Mouse (Mus musculus) intestine, postnatal 0 days (tissue): ENCODE results near the gene Padi3. TPM values are rescaled to one million over a fixed set of nuclear protein-coding genes. Genes with fewer than 3 reads are reported as not detected.

ENCODE experiments used
- ATAC-seq: fragments of 200-750 bp; cut with Nextera tagmentation; 2 replicates; pipeline ENCODE4 v1.8.0; 2017; ENCODE audit warnings: mild to moderate bottlenecking, moderate TSS enrichment, moderate library complexity
- H3K27ac ChIP-seq: fragments of 300-500 bp; sonication (generic); 2 replicates; pipeline ENCODE4 v1.5.1; 2014; ENCODE audit warnings: mild to moderate bottlenecking, low read depth, low read length, moderate library complexity
- H3K27me3 ChIP-seq: fragments of 300-500 bp; sonication (generic); replicated peaks from 2 replicates; pipeline ENCODE4 v1.6.1; 2014; ENCODE audit warnings: low read length, mixed read lengths; ENCODE audit not compliant: control insufficient read depth, insufficient read depth
- H3K36me3 ChIP-seq: fragments of 300-500 bp; sonication (generic); 2 replicates; pipeline ENCODE4 v1.6.1; 2014; ENCODE audit warnings: mild to moderate bottlenecking, moderate library complexity; ENCODE audit not compliant: control insufficient read depth, insufficient read depth
- H3K4me1 ChIP-seq: fragments of 300-500 bp; sonication (generic); replicated peaks from 2 replicates; pipeline ENCODE4 v1.6.1; 2014; ENCODE audit warnings: antibody characterized with exemption, low read length, mixed read lengths; ENCODE audit not compliant: control insufficient read depth, insufficient read depth
- H3K4me2 ChIP-seq: fragments of 300-500 bp; sonication (generic); replicated peaks from 2 replicates; pipeline ENCODE4 v1.6.1; 2014; ENCODE audit warnings: low read depth, mild to moderate bottlenecking, moderate library complexity
- H3K4me3 ChIP-seq: fragments of 300-500 bp; sonication (generic); 2 replicates; pipeline ENCODE4 v1.5.1; 2014; ENCODE audit warnings: low read depth, low read length
- H3K9ac ChIP-seq: fragments of 300-500 bp; sonication (generic); 2 replicates; pipeline ENCODE4 v1.6.1; 2014; ENCODE audit warnings: mild to moderate bottlenecking, low read depth, low read length
- H3K9me3 ChIP-seq: fragments of 300-500 bp; sonication (generic); 2 replicates; pipeline ENCODE4 v1.6.1; 2016; ENCODE audit warnings: mixed run types; ENCODE audit not compliant: control insufficient read depth
- CTCF ChIP-seq: sonication (generic); IDR thresholded peaks from 2 replicates; pipeline ENCODE4 v1.5.1; 2016; ENCODE audit warnings: low read depth, mild to moderate bottlenecking, control low read depth, antibody characterized with exemption, moderate library complexity
- WGBS: fragments of 180-500 bp; shearing (Covaris S2); extraction: QIAGEN DNeasy Blood & Tissue Kit; methylation state at CpG from one replicate; pipeline ENCODE4 v1.1.7; 2014; 5-methylcytosine and 5-hydroxymethylcytosine counted together
- polyA plus RNA-seq: library from polyadenylated mRNA; unstranded; fragments of >200 nt; fragmentation: Nextera tagmentation; extraction: Ambion mirVana; gene quantifications from 2 replicates; pipeline ENCODE4 v1.2.1, GENCODE M21; 2015

Padi3 gene
- 0.83 and 0.85 TPM in 2 replicates for polyA plus RNA-seq

DNA sequence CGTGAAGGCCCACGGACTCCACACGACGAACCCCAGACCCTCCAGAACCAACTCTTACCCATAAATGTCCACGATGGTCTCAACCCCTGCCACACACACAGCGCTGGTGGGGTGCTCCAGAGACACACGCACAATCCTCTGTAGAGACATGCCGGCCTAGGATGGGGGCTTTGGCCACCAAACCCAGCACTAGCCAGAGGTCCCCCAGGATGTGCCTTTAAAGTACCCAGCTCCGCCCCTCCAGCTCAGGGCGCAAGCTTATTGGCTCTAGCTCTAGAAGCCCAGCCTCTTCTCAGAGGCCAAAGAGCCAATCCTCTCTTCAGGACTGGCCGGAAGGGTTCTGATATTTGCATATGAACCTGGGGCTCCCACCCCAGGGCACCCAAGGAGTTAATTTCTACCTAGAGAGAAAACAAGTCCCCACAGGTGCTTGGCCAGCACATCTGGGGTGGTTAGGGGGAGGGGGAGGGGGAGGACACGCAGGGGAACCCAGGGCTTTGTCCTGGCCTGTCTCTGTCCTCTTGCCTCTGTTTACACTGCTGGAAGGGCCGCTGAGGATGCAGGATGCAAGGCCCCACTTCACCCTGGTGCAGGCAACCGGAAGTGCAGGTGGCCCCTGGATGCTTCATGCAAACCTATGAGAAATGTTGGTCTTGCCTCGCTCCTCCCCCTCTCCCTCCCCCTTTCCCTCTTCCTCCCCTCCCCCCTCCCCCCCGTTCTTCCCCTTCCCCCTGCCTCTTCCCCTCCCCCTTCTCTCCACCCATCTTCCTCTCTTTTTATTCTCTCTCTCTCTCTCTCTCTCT is at the start of gene Padi3:
TSS of gene Padi3 (minus strand) at position 191 of the 803 bp plus-strand sequence.
- no peak for ATAC-seq
- no peaks in the 10 kb centered on the region for H3K36me3 ChIP-seq
- no peak within 1 kb of the TSS for H3K27ac ChIP-seq
- 70% methylated on average over 15 of the region's 16 CpGs for WGBS
- H3K27me3 ChIP-seq: peaks cover 4% of the 10 kb centered on the region; the same call in 1 of the 2 replicates
- H3K4me1 ChIP-seq: 0 out of 2 replicates have a peak, but pooled peaks cover 4% of the 10 kb centered on the region
- no peaks in the 10 kb centered on the region for H3K9me3 ChIP-seq
- H3K4me3 ChIP-seq: no peak within 1 kb of the TSS
- H3K9ac ChIP-seq: no peak within 1 kb of the TSS
- H3K4me2 ChIP-seq: no peak within 1 kb of the TSS
- no peak for TF ChIP-seq CTCF

DNA sequence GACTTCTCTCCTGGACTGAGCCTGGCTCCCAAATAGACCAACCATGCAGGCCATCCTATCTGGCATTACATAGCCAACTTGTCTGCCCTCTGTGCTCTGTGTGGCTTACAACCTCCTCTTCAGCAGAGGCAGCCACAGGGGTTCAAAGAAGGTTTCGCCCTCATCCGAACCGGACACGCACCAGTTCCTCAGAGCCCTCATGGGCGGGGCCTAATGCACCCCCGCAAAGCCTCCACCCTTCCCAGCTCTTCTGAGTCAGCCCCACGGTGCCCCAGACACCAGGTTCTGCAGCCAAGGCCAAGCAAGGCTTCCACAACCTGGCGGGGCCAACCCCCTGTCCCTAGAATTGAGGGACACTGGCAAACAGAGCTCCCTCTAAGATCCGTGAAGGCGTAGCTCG is 48.8 kb upstream of the Padi3 start:
- no peak for TF ChIP-seq CTCF
- Histone ChIP-seq H3K9me3 (no peaks in the 10 kb centered on the region), H3K36me3 (no peaks in the 10 kb centered on the region), H3K4me2 (no peak overlapping the region), H3K4me1 (0 out of 2 replicates have a peak, but pooled peaks cover 2% of the 10 kb centered on the region), H3K4me3 (no peak overlapping the region), H3K9ac (no peak overlapping the region), H3K27me3 (no peaks in the 10 kb centered on the region), H3K27ac (no peak overlapping the region)
- no peak for ATAC-seq
- 75% methylated on average over 11 of the region's 11 CpGs for WGBS

DNA sequence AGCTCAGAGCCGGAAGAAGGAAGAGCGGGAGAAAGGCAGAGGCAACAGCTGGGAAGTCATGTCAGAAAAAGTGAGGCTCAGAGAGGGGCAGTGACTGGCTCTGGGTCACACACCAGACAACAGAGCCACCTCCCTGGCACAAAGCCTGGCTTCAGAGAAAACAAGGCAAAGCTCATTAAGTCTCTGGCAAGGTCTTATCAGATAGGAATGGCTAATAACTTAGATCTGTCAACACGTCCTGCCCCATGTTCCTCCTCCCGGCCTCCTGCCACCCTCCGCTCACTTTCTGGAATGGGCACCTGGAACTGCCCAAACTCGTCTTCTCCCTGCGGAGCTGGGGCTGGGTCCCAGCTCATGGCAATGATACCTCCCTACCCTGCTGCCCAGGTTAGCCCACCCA is 47.4 kb upstream of the Padi3 start:
- ATAC-seq: no peak
- 62% methylated on average over 7 of the region's 7 CpGs for WGBS
- Histone ChIP-seq H3K9ac (no peak overlapping the region), H3K4me1 (0 out of 2 replicates have a peak, but pooled peaks cover 2% of the 10 kb centered on the region), H3K27ac (no peak overlapping the region), H3K27me3 (no peaks in the 10 kb centered on the region), H3K4me2 (no peak overlapping the region), H3K4me3 (no peak overlapping the region), H3K36me3 (no peaks in the 10 kb centered on the region), H3K9me3 (no peaks in the 10 kb centered on the region)
- TF ChIP-seq CTCF: no peak

DNA sequence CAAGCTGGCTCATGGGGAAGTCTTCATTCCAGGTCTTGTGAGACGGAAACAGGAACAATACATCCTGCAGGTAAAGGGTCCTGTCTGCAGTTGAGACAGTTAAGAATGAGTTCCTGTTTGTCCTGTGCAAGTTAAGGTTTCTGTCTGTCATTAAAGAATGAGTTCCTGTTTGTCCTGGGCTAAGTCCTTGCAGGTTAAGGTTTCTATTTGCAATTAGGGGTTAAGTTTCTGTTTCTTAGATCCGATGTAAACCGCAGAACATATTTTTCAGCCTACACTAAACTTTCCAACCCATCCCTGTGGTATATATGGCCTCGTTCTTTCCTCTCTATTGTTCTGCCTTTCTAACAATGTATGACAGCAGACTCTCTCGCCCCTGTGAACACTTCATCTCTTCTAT is 46.6 kb upstream of the Padi3 start:
- Histone ChIP-seq H3K27ac (no peak overlapping the region), H3K4me1 (0 out of 2 replicates have a peak, but pooled peaks cover 2% of the 10 kb centered on the region), H3K27me3 (no peaks in the 10 kb centered on the region), H3K4me3 (no peak overlapping the region), H3K9me3 (no peaks in the 10 kb centered on the region), H3K4me2 (no peak overlapping the region), H3K9ac (no peak overlapping the region), H3K36me3 (no peaks in the 10 kb centered on the region)
- 76% methylated on average over 5 of the region's 5 CpGs for WGBS
- TF ChIP-seq CTCF: no peak
- ATAC-seq: no peak

DNA sequence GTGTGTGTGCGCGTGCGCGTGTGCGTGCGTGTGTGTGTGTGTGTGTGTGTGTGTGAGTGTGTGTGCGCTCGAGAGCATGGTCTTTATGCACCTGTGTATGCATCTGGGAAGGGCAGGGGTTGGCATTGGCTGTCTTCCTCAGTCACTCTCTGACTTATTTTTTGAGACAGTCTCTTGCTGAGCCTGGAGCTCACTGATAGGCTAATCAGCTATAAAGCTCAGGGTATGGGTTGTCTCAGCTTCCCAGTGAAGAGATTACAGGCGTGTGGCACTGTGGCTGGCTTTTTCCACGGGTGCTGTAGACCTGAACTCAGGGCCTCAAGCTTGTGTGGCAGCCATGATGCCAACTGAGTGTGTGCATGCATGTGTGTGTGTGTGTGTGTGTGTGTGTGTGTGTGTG is 44.7 kb upstream of the Padi3 start:
- Histone ChIP-seq H3K4me3 (no peak overlapping the region), H3K27me3 (no peaks in the 10 kb centered on the region), H3K4me1 (0 out of 2 replicates have a peak, but pooled peaks cover 2% of the 10 kb centered on the region), H3K9ac (no peak overlapping the region), H3K9me3 (no peaks in the 10 kb centered on the region), H3K36me3 (no peaks in the 10 kb centered on the region), H3K27ac (no peak overlapping the region), H3K4me2 (no peak overlapping the region)
- ATAC-seq: no peak
- no peak for TF ChIP-seq CTCF
- 84% methylated on average over 10 of the region's 10 CpGs for WGBS

DNA sequence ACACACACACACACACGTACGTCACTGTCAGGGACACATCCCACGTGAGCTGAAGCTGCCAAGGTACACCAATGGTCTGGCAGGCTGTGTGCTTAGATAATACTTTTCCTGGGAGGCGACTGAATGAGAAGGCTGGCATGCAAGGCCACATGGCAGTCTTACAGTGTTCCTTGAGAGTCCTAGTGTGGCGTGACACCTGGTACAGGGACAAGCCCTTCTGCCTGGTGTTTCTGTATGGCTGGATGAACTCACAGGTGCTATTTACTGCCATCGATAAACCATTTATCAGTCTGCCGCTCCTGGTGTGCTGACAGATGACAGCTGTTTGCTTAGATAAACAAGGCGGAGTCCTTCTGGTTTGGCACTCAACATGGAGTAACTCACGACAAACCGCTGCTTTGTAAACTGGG is 44.0 kb upstream of the Padi3 start:
- no peaks in the 10 kb centered on the region for H3K9me3 ChIP-seq
- H3K9ac ChIP-seq: no peak overlapping the region
- ATAC-seq: peak; percentile 74
- H3K36me3 ChIP-seq: no peaks in the 10 kb centered on the region
- 21% methylated on average over 10 of the region's 10 CpGs for WGBS
- no peak overlapping the region for H3K27ac ChIP-seq
- H3K27me3 ChIP-seq: no peaks in the 10 kb centered on the region
- no peak overlapping the region for H3K4me2 ChIP-seq
- no peak for TF ChIP-seq CTCF
- H3K4me3 ChIP-seq: no peak overlapping the region
- H3K4me1 ChIP-seq: 0 out of 2 replicates have a peak, but pooled peaks cover 2% of the 10 kb centered on the region
